Mouse (Mus musculus) heart, embryonic 13.5 days (tissue): ENCODE measurements around the gene Npy4r. TPM values are rescaled to one million over a fixed set of nuclear protein-coding genes. Genes with fewer than 3 reads are reported as not detected.

Experiments
- ATAC-seq: fragments of 200-750 bp; cut with Nextera tagmentation; 2 replicates; pipeline ENCODE4 v1.8.0; 2017; ENCODE audit warnings: moderate TSS enrichment; ENCODE audit not compliant: insufficient number of reproducible peaks, low FRiP score, low TSS enrichment; ENCODE audit errors: extremely low read depth
- H3K27ac ChIP-seq: fragments of 300-500 bp; sonication (generic); replicated peaks from 2 replicates; pipeline ENCODE4 v1.5.1; 2015; ENCODE audit warnings: moderate library complexity, mild to moderate bottlenecking, inconsistent platforms
- H3K27me3 ChIP-seq: fragments of 300-500 bp; sonication (generic); replicated peaks from 2 replicates; pipeline ENCODE4 v1.6.1; 2015; ENCODE audit warnings: mild to moderate bottlenecking, inconsistent platforms
- H3K36me3 ChIP-seq: fragments of 300-500 bp; sonication (generic); 2 replicates; pipeline ENCODE4 v1.6.1; 2015; ENCODE audit warnings: mild to moderate bottlenecking, inconsistent platforms
- H3K4me1 ChIP-seq: fragments of 300-500 bp; sonication (generic); 2 replicates; pipeline ENCODE4 v1.6.1; 2015; ENCODE audit warnings: inconsistent platforms
- H3K4me2 ChIP-seq: fragments of 300-500 bp; sonication (generic); 2 replicates; pipeline ENCODE4 v1.6.1; 2015; ENCODE audit warnings: inconsistent platforms, mild to moderate bottlenecking, moderate library complexity
- H3K4me3 ChIP-seq: fragments of 300-500 bp; sonication (generic); 2 replicates; pipeline ENCODE4 v1.5.1; 2015; ENCODE audit warnings: moderate library complexity, mild to moderate bottlenecking, inconsistent platforms
- H3K9ac ChIP-seq: fragments of 300-500 bp; sonication (generic); 2 replicates; pipeline ENCODE4 v1.6.1; 2015; ENCODE audit warnings: inconsistent platforms, mild to moderate bottlenecking, moderate library complexity
- H3K9me3 ChIP-seq: fragments of 300-500 bp; sonication (generic); 2 replicates; pipeline ENCODE4 v1.6.1; 2016; ENCODE audit warnings: inconsistent platforms
- WGBS: fragments of 180-500 bp; shearing (Covaris S2); methylation state at CpG from one replicate; pipeline ENCODE4 v1.1.7; 2015; ENCODE audit warnings: mixed read lengths; 5-methylcytosine and 5-hydroxymethylcytosine counted together
- polyA plus RNA-seq: library from polyadenylated mRNA; unstranded; fragments of >200 nt; fragmentation: Nextera tagmentation; extraction: Ambion mirVana; gene quantifications from 2 replicates; pipeline ENCODE4 v1.2.1, GENCODE M21; 2015

Npy4r gene
- polyA plus RNA-seq, 1 experiment from 2014 or later = 0.07 TPM

DNA sequence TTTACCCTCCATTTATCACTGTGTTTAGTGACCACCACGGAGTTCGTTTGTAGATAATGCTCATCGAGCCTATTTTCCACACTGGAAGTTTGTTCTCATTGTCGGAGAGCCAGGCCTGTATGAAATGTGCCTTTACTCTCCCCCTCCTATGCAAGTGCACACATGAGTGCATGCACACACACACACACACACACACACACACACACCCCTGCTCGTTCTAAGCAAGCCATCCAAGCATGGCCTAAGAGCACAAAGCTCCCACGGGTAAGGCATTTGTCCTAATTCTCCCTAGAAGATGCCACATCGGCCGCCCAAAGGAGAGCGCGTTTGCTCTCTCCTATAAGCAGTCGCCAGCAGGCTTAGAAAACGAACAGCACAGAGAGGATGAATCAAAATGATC, 3.5 kb upstream of the Npy4r start:
- Histone ChIP-seq H3K4me1 (peaks cover 12% of the 10 kb centered on the region), H3K9ac (no peak overlapping the region), H3K9me3 (no peaks in the 10 kb centered on the region), H3K4me3 (no peak overlapping the region), H3K36me3 (no peaks in the 10 kb centered on the region), H3K4me2 (no peak overlapping the region), H3K27ac (no peak overlapping the region), H3K27me3 (peaks cover 26% of the 10 kb centered on the region)
- ATAC-seq = no peak
- WGBS = 78% methylated on average over 12 of the region's 12 CpGs

DNA sequence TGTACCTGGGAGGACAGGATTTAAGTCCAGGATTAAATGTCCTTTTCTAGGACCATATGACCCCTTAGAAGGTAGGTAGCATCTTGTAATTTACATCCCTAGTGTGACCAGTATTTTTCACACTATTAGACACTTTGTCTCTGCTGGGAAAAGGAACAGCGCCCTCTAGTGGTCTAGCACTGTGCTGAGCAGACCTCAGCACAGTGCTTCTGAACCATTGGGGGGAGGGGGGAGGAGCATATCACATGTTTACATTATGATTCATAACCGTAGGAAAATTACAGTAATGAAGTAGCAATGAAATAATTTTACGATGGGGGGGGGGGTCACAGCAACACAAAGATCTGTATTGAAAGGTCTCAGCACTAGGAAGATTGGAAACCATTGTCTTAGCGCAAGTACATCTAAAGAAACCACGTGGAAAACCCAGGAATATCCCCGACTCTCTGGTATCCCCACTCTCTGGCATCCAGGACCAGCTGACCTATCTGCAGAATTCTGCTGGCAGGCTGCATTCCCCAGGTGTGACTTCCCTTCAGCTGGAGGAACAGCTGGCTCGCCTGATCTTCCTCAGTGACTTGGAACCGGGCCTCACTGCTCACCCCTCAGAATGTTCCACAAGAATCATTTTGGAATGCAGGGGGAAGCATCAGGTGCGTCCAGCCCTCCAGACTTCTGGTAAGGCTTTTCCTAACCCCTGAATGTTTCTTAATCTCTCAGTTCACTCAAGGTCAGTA, 2.5 kb upstream of the Npy4r start:
- Histone ChIP-seq H3K27me3 (peaks cover 27% of the 10 kb centered on the region), H3K4me1 (peaks cover 12% of the 10 kb centered on the region), H3K27ac (no peak overlapping the region), H3K9me3 (no peaks in the 10 kb centered on the region), H3K9ac (no peak overlapping the region), H3K4me2 (no peak overlapping the region), H3K4me3 (no peak overlapping the region), H3K36me3 (no peaks in the 10 kb centered on the region)
- ATAC-seq = no peak
- WGBS = 51% methylated on average over 9 of the region's 9 CpGs

- Histone ChIP-seq H3K4me2 (no peak overlapping the region), H3K36me3 (no peaks in the 10 kb centered on the region), H3K4me1 (no peaks in the 10 kb centered on the region), H3K4me3 (no peak overlapping the region), H3K9ac (no peak overlapping the region), H3K9me3 (no peaks in the 10 kb centered on the region), H3K27me3 (no peaks in the 10 kb centered on the region), H3K27ac (no peak overlapping the region)
- no peak for ATAC-seq
- WGBS = 83% methylated on average over 10 of the region's 10 CpGs
These were observed 9.4 kb downstream of the Npy4r start for GRCm38 (mm10) chr14:34142915-34143314.

- ATAC-seq = no peak
- Histone ChIP-seq H3K27ac (no peak overlapping the region), H3K4me2 (no peak overlapping the region), H3K9ac (no peak overlapping the region), H3K27me3 (no peaks in the 10 kb centered on the region), H3K4me3 (no peak overlapping the region), H3K9me3 (no peaks in the 10 kb centered on the region), H3K4me1 (no peaks in the 10 kb centered on the region), H3K36me3 (no peaks in the 10 kb centered on the region)
- 66% methylated on average over 1 of the region's 1 CpGs for WGBS
These were observed 10.0 kb downstream of the Npy4r start for GRCm38 (mm10) chr14:34142316-34142715.

DNA sequence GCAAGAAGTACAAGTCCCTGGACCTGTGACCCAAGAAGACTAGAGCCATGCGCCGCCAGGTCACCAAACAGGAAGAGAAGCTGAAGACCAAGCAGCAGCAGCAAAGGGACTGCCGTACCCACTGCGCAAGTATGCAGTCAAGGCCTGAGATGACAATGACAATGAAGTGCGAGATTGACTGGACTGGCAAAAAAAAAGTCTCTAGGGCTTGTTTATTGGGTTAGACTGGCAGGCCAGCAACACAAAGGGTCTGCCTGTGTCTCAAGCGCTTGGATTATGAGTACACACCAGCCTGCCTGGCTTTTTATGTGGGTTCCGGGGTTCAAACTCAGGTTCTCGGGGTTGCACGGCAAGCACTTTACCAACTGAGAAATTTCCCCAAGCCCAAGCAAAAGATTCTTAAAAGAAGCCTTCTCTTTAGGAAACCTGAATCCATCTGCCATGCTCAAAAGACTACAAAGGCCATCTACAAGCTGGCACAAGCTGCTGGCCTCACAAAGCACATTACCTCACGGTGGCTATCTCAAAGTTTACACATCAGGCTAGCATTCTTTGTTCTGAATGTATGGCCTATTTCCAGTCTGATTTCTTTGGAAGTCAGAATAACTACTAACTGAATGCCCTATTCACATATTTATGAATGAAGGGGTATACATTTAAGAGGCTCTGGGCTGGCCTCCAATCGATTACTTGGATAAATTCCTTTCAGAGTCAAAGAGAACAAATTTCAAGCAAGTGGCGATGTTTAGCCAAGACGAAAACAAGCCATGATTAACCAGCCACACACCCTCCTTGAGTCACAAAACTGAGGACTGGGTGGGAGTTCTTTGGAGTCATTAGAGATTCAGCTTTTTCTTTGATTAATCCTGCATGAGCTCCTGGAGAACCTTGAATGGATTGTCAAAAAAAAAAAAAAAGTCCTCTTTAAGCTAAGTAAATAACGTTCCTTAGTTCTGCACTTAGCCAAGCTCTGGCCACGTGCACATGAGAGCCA, 12.3 kb downstream of the Npy4r start:
- no peak overlapping the region for H3K4me2 ChIP-seq
- no peak overlapping the region for H3K4me3 ChIP-seq
- H3K27me3 ChIP-seq = no peaks in the 10 kb centered on the region
- no peaks in the 10 kb centered on the region for H3K9me3 ChIP-seq
- ATAC-seq = no peak
- no peak overlapping the region for H3K27ac ChIP-seq
- no peaks in the 10 kb centered on the region for H3K36me3 ChIP-seq
- H3K9ac ChIP-seq = no peak overlapping the region
- no peaks in the 10 kb centered on the region for H3K4me1 ChIP-seq
- 83% methylated on average over 15 of the region's 15 CpGs for WGBS

GRCm38 (mm10) chr14:34135391-34135790, 16.9 kb downstream of the Npy4r start:
- Histone ChIP-seq H3K9ac (no peak overlapping the region), H3K9me3 (no peaks in the 10 kb centered on the region), H3K4me3 (no peak overlapping the region), H3K4me2 (no peak overlapping the region), H3K27me3 (no peaks in the 10 kb centered on the region), H3K27ac (no peak overlapping the region), H3K36me3 (no peaks in the 10 kb centered on the region), H3K4me1 (0 out of 2 replicates have a peak, but pooled peaks cover 2% of the 10 kb centered on the region)
- ATAC-seq = no peak

DNA sequence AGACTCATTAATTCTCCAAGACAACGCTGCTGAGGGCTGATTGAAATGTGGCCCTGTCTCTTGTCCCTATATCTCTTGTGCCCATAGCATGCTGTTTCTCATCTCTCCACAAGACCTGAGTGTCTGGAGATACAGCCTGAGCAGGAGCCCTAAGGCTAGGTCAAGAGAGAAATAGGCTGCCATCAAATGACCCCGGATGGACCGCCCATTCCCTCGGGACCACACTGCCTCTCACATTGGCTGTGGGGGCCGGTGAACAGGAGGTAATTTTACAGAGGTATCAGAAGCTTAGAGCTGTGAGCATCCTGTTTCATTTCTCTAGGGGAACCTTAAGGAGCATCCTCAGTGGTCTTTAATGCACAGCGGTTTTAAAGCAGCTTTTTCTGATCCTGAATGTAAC, 21.1 kb downstream of the Npy4r start:
- Histone ChIP-seq H3K4me1 (0 out of 2 replicates have a peak, but pooled peaks cover 2% of the 10 kb centered on the region), H3K36me3 (no peaks in the 10 kb centered on the region), H3K4me2 (no peak overlapping the region), H3K9me3 (no peaks in the 10 kb centered on the region), H3K27me3 (no peaks in the 10 kb centered on the region), H3K4me3 (no peak overlapping the region), H3K27ac (no peak overlapping the region), H3K9ac (no peak overlapping the region)
- no peak for ATAC-seq
- WGBS = 67% methylated on average over 6 of the region's 6 CpGs

GRCm38 (mm10) chr14:34121691-34122090, 30.6 kb downstream of the Npy4r start:
- no peak overlapping the region for H3K27ac ChIP-seq
- no peaks in the 10 kb centered on the region for H3K36me3 ChIP-seq
- no peaks in the 10 kb centered on the region for H3K27me3 ChIP-seq
- no peak overlapping the region for H3K4me3 ChIP-seq
- WGBS = 83% methylated on average over 4 of the region's 4 CpGs
- ATAC-seq = no peak
- peaks cover 25% of the 10 kb centered on the region for H3K4me1 ChIP-seq
- no peak overlapping the region for H3K9ac ChIP-seq
- H3K9me3 ChIP-seq = no peaks in the 10 kb centered on the region
- H3K4me2 ChIP-seq = no peak overlapping the region

DNA sequence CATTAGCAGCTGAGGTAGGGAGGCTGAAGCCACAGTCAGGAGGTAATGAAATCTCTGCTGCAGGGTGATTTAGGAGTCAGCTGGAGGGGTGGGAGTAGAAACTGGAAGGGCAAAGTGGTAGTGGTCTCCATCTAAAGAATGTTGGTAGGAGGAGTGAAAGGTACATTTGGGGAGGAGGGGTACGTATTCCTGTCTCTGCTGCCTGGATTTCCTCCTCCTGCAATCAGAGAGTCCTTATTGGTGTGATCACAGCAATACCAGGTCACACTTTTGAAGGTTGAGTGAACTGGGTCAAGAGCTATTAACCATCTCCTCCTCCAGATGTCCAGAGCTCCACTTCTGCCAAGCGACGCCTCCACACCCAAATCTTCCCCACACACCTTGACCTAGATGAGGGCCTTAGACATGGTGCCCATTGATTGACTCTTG, 31.4 kb downstream of the Npy4r start:
- Histone ChIP-seq H3K4me3 (no peak overlapping the region), H3K9me3 (no peaks in the 10 kb centered on the region), H3K4me2 (no peak overlapping the region), H3K4me1 (peaks cover 25% of the 10 kb centered on the region), H3K9ac (no peak overlapping the region), H3K27ac (no peak overlapping the region), H3K36me3 (no peaks in the 10 kb centered on the region), H3K27me3 (no peaks in the 10 kb centered on the region)
- WGBS = 77% methylated on average over 3 of the region's 3 CpGs
- no peak for ATAC-seq

DNA sequence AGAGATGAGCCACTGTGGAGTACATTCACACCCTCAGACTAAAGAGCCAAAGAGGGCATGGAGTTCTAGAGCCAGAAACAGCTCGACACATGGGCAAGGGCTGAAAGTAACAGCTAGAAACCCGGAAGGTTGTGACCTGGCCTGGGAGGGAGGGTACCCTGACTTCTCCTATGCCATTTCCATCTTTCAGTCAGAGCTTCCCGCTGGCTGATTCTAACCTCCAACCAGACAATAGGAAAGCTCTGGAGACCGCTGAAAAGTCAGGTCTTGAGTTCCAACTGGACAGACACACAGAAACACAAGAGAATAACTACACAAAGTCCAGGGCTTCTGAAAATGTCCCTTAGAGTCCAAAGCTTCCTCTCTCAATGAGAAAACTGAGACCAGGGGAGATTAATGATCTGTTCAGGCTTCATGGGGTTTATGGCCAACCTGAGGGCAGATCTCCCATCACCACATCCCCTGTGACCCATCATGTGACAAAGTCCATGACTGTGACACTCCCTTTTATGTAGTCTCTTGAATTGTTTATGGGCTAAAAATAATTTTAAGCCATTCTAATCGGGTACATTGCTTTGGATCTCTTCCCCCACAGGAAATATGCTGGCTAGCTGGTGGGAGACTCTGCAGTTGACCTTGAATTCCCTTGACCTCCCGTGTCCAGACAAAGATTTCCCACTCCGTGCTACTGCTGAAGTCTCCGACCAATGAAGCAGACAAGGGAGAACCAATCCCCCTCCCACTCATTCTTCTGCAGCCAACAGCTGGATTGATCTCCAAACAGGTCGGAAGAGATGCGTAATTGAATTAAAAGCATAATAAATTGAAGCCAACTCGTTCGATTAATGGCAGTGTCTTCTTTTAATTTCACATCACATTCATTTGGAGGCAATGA, 32.0 kb downstream of the Npy4r start:
- no peak overlapping the region for H3K4me3 ChIP-seq
- H3K9me3 ChIP-seq = no peaks in the 10 kb centered on the region
- H3K27ac ChIP-seq = no peak overlapping the region
- WGBS = 62% methylated on average over 12 of the region's 12 CpGs
- no peak; the same call in 1 of the 2 replicates for ATAC-seq
- no peak overlapping the region for H3K9ac ChIP-seq
- no peaks in the 10 kb centered on the region for H3K27me3 ChIP-seq
- H3K4me1 ChIP-seq = peaks cover 25% of the 10 kb centered on the region
- H3K36me3 ChIP-seq = no peaks in the 10 kb centered on the region
- no peak overlapping the region for H3K4me2 ChIP-seq
